Mouse (Mus musculus) gastrocnemius, postnatal 25 days (tissue): ENCODE measurements around the gene Zfp748. TPM values are rescaled to one million over a fixed set of nuclear protein-coding genes. Genes with fewer than 3 reads are reported as not detected.

Experiments
- DNase-seq: peaks from one replicate; pipeline ENCODE4 v3.0.0; 2022
- long read RNA-seq, 2 experiments: library from polyadenylated mRNA; stranded (forward); transcript quantifications; one replicate each; pipeline ENCODE4 v2.0.0; 2021
- total RNA-seq, 2 experiments: library from RNA; stranded (reverse); gene quantifications; 1 replicate in 1 of 2; 2 replicates in 1 of 2; pipeline ENCODE4 v1.2.3; 2021

Zfp748 gene
- total RNA-seq: 1 to 10 TPM; 2.2 to 2.6 TPM
- long read RNA-seq, experiment 1: 0 reads
- long read RNA-seq, experiment 2, partial matches to known transcripts: 0 of 1 reads
- long read RNA-seq, experiment 2, other reads (novel, unspliced or antisense): 1 of 1 reads

GRCm38 (mm10) chr13:67553730-67554129, at the start of gene Zfp748:
Zfp748 (minus strand) TSS chr13:67553830.
- no peak for DNase-seq

- no peak for DNase-seq
Measured at GRCm38 (mm10) chr13:67572591-67573189, 19.1 kb upstream of the Zfp748 start.

- peak; percentile 77 for DNase-seq
Measured at GRCm38 (mm10) chr13:67552505-67553346, 904 bp downstream of the Zfp748 start.

- DNase-seq: no peak
Measured at GRCm38 (mm10) chr13:67545941-67546340, 7.7 kb downstream of the Zfp748 start.

- no peak for DNase-seq
Measured at GRCm38 (mm10) chr13:67527049-67527730, 26.4 kb downstream of the Zfp748 start.

- DNase-seq: peak; percentile 91
Measured at GRCm38 (mm10) chr13:67525753-67526410, 27.7 kb downstream of the Zfp748 start, which contains the start of the genes Gm26965 and Zfp87. Gm26965 (minus strand) TSS chr13:67526151. Zfp87 (minus strand) TSS chr13:67526177.

GRCm38 (mm10) chr13:67500908-67501307, 52.7 kb downstream of the Zfp748 start:
- DNase-seq: no peak

- peak; percentile 80 for DNase-seq
Measured at GRCm38 (mm10) chr13:67500084-67500719, 53.4 kb downstream of the Zfp748 start, which contains the start of gene Zfp58. Zfp58 (minus strand) TSS chr13:67500555.

GRCm38 (mm10) chr13:67495631-67496030, 58.0 kb downstream of the Zfp748 start:
- DNase-seq: no peak

Other genes starting within 250 kb of the Zfp748 start
- 1 to 10 TPM; 3.3 to 4.3 TPM for gene Zfp457, start 247.3 kb downstream of the Zfp748 start, total RNA-seq
- gene Zfp595, start 221.3 kb downstream of the Zfp748 start, total RNA-seq: 1 to 10 TPM; 1.7 TPM
- under 1 TPM in 1 of 2 experiments, not detected in 1; 0.94 TPM for gene Gm28044, start 193.3 kb downstream of the Zfp748 start, total RNA-seq
- gene Zfp953, start 193.2 kb downstream of the Zfp748 start, total RNA-seq: 1 to 10 TPM in 1 of 2 experiments, under 1 TPM in 1; 0.99 to 1.2 TPM
- 1 to 10 TPM in 1 of 2 experiments, not detected in 1; 1.2 TPM for gene Gm28041, start 178.1 kb downstream of the Zfp748 start, total RNA-seq
- gene Zfp456, start 178.0 kb downstream of the Zfp748 start, total RNA-seq: under 1 TPM; 0.23 to 0.32 TPM
- gene Zfp429, start 154.0 kb downstream of the Zfp748 start, total RNA-seq: 1 to 10 TPM in 1 of 2 experiments, under 1 TPM in 1; 0.64 to 1.1 TPM
- gene Zfp459, start 132.4 kb downstream of the Zfp748 start, total RNA-seq: under 1 TPM; 0.16 to 0.36 TPM
- gene Zfp874a, start 102.2 kb downstream of the Zfp748 start, total RNA-seq: 1 to 10 TPM; 3.9 to 4.2 TPM
- gene Zfp874b, start 69.6 kb downstream of the Zfp748 start, total RNA-seq: 10 to 100 TPM in 1 of 2 experiments, 1 to 10 TPM in 1; 8.3 to 11.0 TPM
- gene Zfp58, start 53.3 kb downstream of the Zfp748 start, total RNA-seq: 1 to 10 TPM; 2.8 to 2.9 TPM
- gene Gm26965, start 27.7 kb downstream of the Zfp748 start, total RNA-seq: not detected
- 1 to 10 TPM; 4.5 to 5.6 TPM for gene Zfp87, start 27.7 kb downstream of the Zfp748 start, total RNA-seq
- gene Zfp729b, start 55.9 kb upstream of the Zfp748 start, total RNA-seq: 1 to 10 TPM; 2.3 to 2.8 TPM
- gene Gm49345, start 83.9 kb upstream of the Zfp748 start, total RNA-seq: under 1 TPM in 1 of 2 experiments, not detected in 1; 0.62 TPM
- gene Zfp729a, start 84.0 kb upstream of the Zfp748 start, total RNA-seq: 1 to 10 TPM; 1.8 to 2.3 TPM
- gene Zfp738, start 133.2 kb upstream of the Zfp748 start, total RNA-seq: 1 to 10 TPM; 2.2 to 4.0 TPM
- gene Zfp65, start 175.3 kb upstream of the Zfp748 start, total RNA-seq: 1 to 10 TPM; 3.8 to 4.4 TPM
- gene Zfp85, start 201.4 kb upstream of the Zfp748 start, total RNA-seq: 1 to 10 TPM; 1.9 to 2.3 TPM
- gene Zfp493, start 225.9 kb upstream of the Zfp748 start, total RNA-seq: 1 to 10 TPM; 2.7 to 3.1 TPM